Mouse (Mus musculus) small intestine, adult 2 months (tissue): ENCODE data around the gene Ece1. TPM values are rescaled to one million over a fixed set of nuclear protein-coding genes. Genes with fewer than 3 reads are reported as not detected.

ENCODE experiments used
- H3K27ac ChIP-seq: fragments of 200-500 bp; 2 replicates; pipeline ENCODE4 v1.5.1; 2012; ENCODE audit warnings: low read depth, low read length, control low read depth, inconsistent platforms; ENCODE audit not compliant: insufficient read depth
- H3K27me3 ChIP-seq: fragments of 200-500 bp; 2 replicates; pipeline ENCODE4 v1.6.1; 2012; ENCODE audit warnings: mild to moderate bottlenecking, moderate library complexity, low read length, inconsistent platforms; ENCODE audit not compliant: control insufficient read depth, insufficient read depth
- H3K36me3 ChIP-seq: fragments of 200-500 bp; 2 replicates; pipeline ENCODE4 v1.6.1; 2012; ENCODE audit warnings: mild to moderate bottlenecking, low read length, control low read depth, inconsistent platforms; ENCODE audit not compliant: control insufficient read depth, insufficient read depth
- H3K4me1 ChIP-seq: fragments of 200-500 bp; 2 replicates; pipeline ENCODE4 v1.6.1; 2012; ENCODE audit warnings: low read length, inconsistent platforms, mixed read lengths; ENCODE audit not compliant: control insufficient read depth, insufficient read depth, insufficient read length
- H3K4me3 ChIP-seq: fragments of 200-500 bp; 2 replicates; pipeline ENCODE4 v1.5.1; 2012; ENCODE audit warnings: low read depth, mild to moderate bottlenecking, control low read depth, inconsistent platforms, low read length, moderate library complexity
- CTCF ChIP-seq: fragments of 200-500 bp; IDR thresholded peaks from 2 replicates; pipeline ENCODE4 v1.5.1; 2012; ENCODE audit warnings: low read depth, mild to moderate bottlenecking, control low read depth, inconsistent platforms, low read length, moderate library complexity, mixed read lengths; ENCODE audit not compliant: insufficient replicate concordance, insufficient read length; ENCODE audit errors: extremely low read depth
- POLR2A ChIP-seq: fragments of 200-500 bp; IDR thresholded peaks from 2 replicates; pipeline ENCODE4 v1.6.1; 2012; ENCODE audit warnings: low read depth, mild to moderate bottlenecking, control low read depth, inconsistent platforms, low read length, moderate library complexity
- WGBS: fragments of 180-500 bp; shearing (Covaris S2); methylation state at CpG from one replicate; pipeline ENCODE4 v1.1.7; 2018; 5-methylcytosine and 5-hydroxymethylcytosine counted together
- polyA plus RNA-seq: library from polyadenylated mRNA; depleted of rRNA; stranded (reverse); fragments of >200 nt; gene quantifications from 2 replicates; pipeline ENCODE4 v1.2.3, GENCODE M21; 2012

Gene Ece1
- polyA plus RNA-seq, 1 experiment, result 37.7 TPM

GRCm38 (mm10) chr4:137865221-137865641 lies 3.2 kb downstream of the Ece1 start:
- peak overlapping the region; percentile 13; the same call in 1 of the 2 replicates for H3K27ac ChIP-seq

GRCm38 (mm10) chr4:137866206-137866863 lies 4.3 kb downstream of the Ece1 start:
- Histone ChIP-seq H3K36me3 (no peaks in the 10 kb centered on the region), H3K27me3 (no peaks in the 10 kb centered on the region), H3K27ac (no peak overlapping the region), H3K4me1 (peaks cover 37% of the 10 kb centered on the region), H3K4me3 (no peak overlapping the region)
- TF ChIP-seq POLR2A, result no peak
- TF ChIP-seq CTCF, result no peak
- WGBS, result 41% methylated on average over 19 of the region's 19 CpGs

More at GRCm38 (mm10) chr4:137865221-137865641, 3.2 kb downstream of the Ece1 start:
- no peaks in the 10 kb centered on the region for H3K27me3 ChIP-seq
- peak overlapping the region; percentile 23 for H3K4me3 ChIP-seq
- TF ChIP-seq CTCF (no peak), POLR2A (no peak)
- WGBS, result 82% methylated on average over 10 of the region's 10 CpGs
- no peaks in the 10 kb centered on the region for H3K36me3 ChIP-seq
- peaks cover 38% of the 10 kb centered on the region for H3K4me1 ChIP-seq

- no peak overlapping the region for H3K4me3 ChIP-seq
- no peaks in the 10 kb centered on the region for H3K36me3 ChIP-seq
- no peaks in the 10 kb centered on the region for H3K27me3 ChIP-seq
- 14% methylated on average over 4 of the region's 4 CpGs for WGBS
- H3K27ac ChIP-seq, result no peak overlapping the region
- TF ChIP-seq POLR2A, result no peak
- TF ChIP-seq CTCF, result no peak
- H3K4me1 ChIP-seq, result peaks cover 37% of the 10 kb centered on the region
Measured at GRCm38 (mm10) chr4:137867225-137867624, 5.2 kb downstream of the Ece1 start.

- H3K4me3 ChIP-seq, result no peak overlapping the region
- no peaks in the 10 kb centered on the region for H3K36me3 ChIP-seq
- no peaks in the 10 kb centered on the region for H3K27me3 ChIP-seq
- WGBS, result 24% methylated on average over 13 of the region's 13 CpGs
- TF ChIP-seq POLR2A, result no peak
- TF ChIP-seq CTCF, result peak; percentile 23; the same call in 1 of the 2 replicates
- no peak overlapping the region; the same call in 1 of the 2 replicates for H3K27ac ChIP-seq
- peaks cover 37% of the 10 kb centered on the region for H3K4me1 ChIP-seq
Measured at GRCm38 (mm10) chr4:137867675-137868257, 5.7 kb downstream of the Ece1 start.

- 79% methylated on average over 16 of the region's 16 CpGs for WGBS
- H3K4me1 ChIP-seq, result peaks cover 28% of the 10 kb centered on the region
- no peak overlapping the region for H3K27ac ChIP-seq
- H3K36me3 ChIP-seq, result no peaks in the 10 kb centered on the region
- no peak overlapping the region for H3K4me3 ChIP-seq
- H3K27me3 ChIP-seq, result no peaks in the 10 kb centered on the region
- TF ChIP-seq POLR2A (no peak), CTCF (no peak)
Measured at GRCm38 (mm10) chr4:137869667-137870274, 7.7 kb downstream of the Ece1 start.

GRCm38 (mm10) chr4:137870979-137871378 lies 8.9 kb downstream of the Ece1 start:
- H3K27me3 ChIP-seq, result no peaks in the 10 kb centered on the region
- H3K4me1 ChIP-seq, result peaks cover 22% of the 10 kb centered on the region
- no peaks in the 10 kb centered on the region for H3K36me3 ChIP-seq
- H3K27ac ChIP-seq, result no peak overlapping the region
- no peak for TF ChIP-seq POLR2A
- peak; percentile 71; the same call in 1 of the 2 replicates for TF ChIP-seq CTCF
- no peak overlapping the region for H3K4me3 ChIP-seq
- 89% methylated on average over 4 of the region's 4 CpGs for WGBS

- Histone ChIP-seq H3K4me1 (peaks cover 19% of the 10 kb centered on the region), H3K27ac (no peak overlapping the region), H3K4me3 (no peak overlapping the region), H3K36me3 (no peaks in the 10 kb centered on the region), H3K27me3 (no peaks in the 10 kb centered on the region)
- TF ChIP-seq POLR2A (no peak), CTCF (no peak)
- WGBS, result 69% methylated on average over 8 of the region's 8 CpGs
Measured at GRCm38 (mm10) chr4:137871431-137871830, 9.4 kb downstream of the Ece1 start.
